Mouse (Mus musculus) left cerebral cortex, postnatal 25 days (tissue): ENCODE measurements around the gene Abracl. TPM values are rescaled to one million over a fixed set of nuclear protein-coding genes. Genes with fewer than 3 reads are reported as not detected.
A peak's percentile ranks its signal among the peaks of the same experiment; 100 is the strongest.

Source experiments
- DNase-seq, 2 experiments: peaks; one replicate each; pipeline ENCODE4 v3.0.0; 2022; ENCODE audit warnings: low spot score in 2 of 2, mixed read lengths in 1 of 2
- intact Hi-C: fragments of 180-260 bp; cut with DNase I; formaldehyde crosslinking; loops from one replicate; pipeline ENCODE4 v1.15.1; 2025
- total RNA-seq, 2 experiments: library from RNA; stranded (reverse); gene quantifications; 2 replicates each; pipeline ENCODE4 v1.2.3; 2021

Gene Abracl
- 10 to 100 TPM; 13.3 to 15.0 TPM for total RNA-seq

GRCm38 (mm10) chr10:18022741-18023347 is at the start of gene Abracl:
Gene Abracl (minus strand): TSS chr10:18023288.
- DNase-seq: peak; percentile 49 to 76
- intact Hi-C loops: loop anchor here (2.0 to 5.0 kb wide), 3 partner anchors 32 to 121 kb away; partner anchors contain the start of genes Heca and Reps1

GRCm38 (mm10) chr10:18072871-18073270 is 49.8 kb upstream of the Abracl start:
- intact Hi-C loops: no loop called here
- no peak for DNase-seq

- intact Hi-C loops: no loop called here
- DNase-seq: no peak
These were observed 47.5 kb upstream of the Abracl start for GRCm38 (mm10) chr10:18070616-18071015.

- peak; percentile 61 to 86 for DNase-seq
- intact Hi-C loops: no loop called here
These were observed 47.1 kb upstream of the Abracl start for GRCm38 (mm10) chr10:18070144-18070543.

GRCm38 (mm10) chr10:18069576-18069975 is 46.5 kb upstream of the Abracl start:
- no peak for DNase-seq
- intact Hi-C loops: no loop called here

GRCm38 (mm10) chr10:18068880-18069279 is 45.8 kb upstream of the Abracl start:
- intact Hi-C loops: no loop called here
- no peak for DNase-seq

GRCm38 (mm10) chr10:18067761-18068446 is 44.8 kb upstream of the Abracl start:
- DNase-seq: no peak
- intact Hi-C loops: no loop called here

- no peak for DNase-seq
These were observed 42.9 kb upstream of the Abracl start for GRCm38 (mm10) chr10:18066031-18066439.

GRCm38 (mm10) chr10:18064606-18065228 is 41.6 kb upstream of the Abracl start:
- intact Hi-C loops: no loop called here
- no peak for DNase-seq

More at GRCm38 (mm10) chr10:18066031-18066439, 42.9 kb upstream of the Abracl start:
- intact Hi-C loops: no loop called here

GRCm38 (mm10) chr10:18061533-18061932 is 38.4 kb upstream of the Abracl start:
- intact Hi-C loops: no loop called here

GRCm38 (mm10) chr10:18060778-18061177 is 37.7 kb upstream of the Abracl start:
- intact Hi-C loops: no loop called here

More at GRCm38 (mm10) chr10:18061533-18061932, 38.4 kb upstream of the Abracl start:
- DNase-seq: no peak

GRCm38 (mm10) chr10:18059807-18060206 is 36.7 kb upstream of the Abracl start:
- intact Hi-C loops: loop anchor here (5.0 to 10.0 kb wide), 2 partner anchors 42 to 325 kb away; no protein-coding TSS in a partner anchor

More at GRCm38 (mm10) chr10:18060778-18061177, 37.7 kb upstream of the Abracl start:
- no peak for DNase-seq

GRCm38 (mm10) chr10:18058681-18059338 is 35.7 kb upstream of the Abracl start:
- intact Hi-C loops: loop anchor here (5.0 to 10.0 kb wide), 2 partner anchors 43 to 324 kb away; no protein-coding TSS in a partner anchor
- no peak for DNase-seq

More at GRCm38 (mm10) chr10:18059807-18060206, 36.7 kb upstream of the Abracl start:
- DNase-seq: no peak

GRCm38 (mm10) chr10:18056391-18056745 is 33.3 kb upstream of the Abracl start:
- intact Hi-C loops: loop anchor here (5.0 to 10.0 kb wide), 2 partner anchors 46 to 322 kb away; no protein-coding TSS in a partner anchor
- DNase-seq: no peak

- peak in 1 of 2 experiments; percentile 42 for DNase-seq
- intact Hi-C loops: loop anchor here (1.0 to 10.0 kb wide), 4 partner anchors 33 to 321 kb away; partner anchors contain the start of gene Abracl
These were observed 32.8 kb upstream of the Abracl start, which contains the start of gene Reps1 for GRCm38 (mm10) chr10:18055696-18056390. Gene Reps1 (plus strand): TSS chr10:18055861.

- DNase-seq: peak; percentile 84 to 87
- intact Hi-C loops: loop anchor here (1.0 to 10.0 kb wide), 4 partner anchors 32 to 320 kb away; partner anchors contain the start of gene Abracl
These were observed 32.1 kb upstream of the Abracl start for GRCm38 (mm10) chr10:18055009-18055695.

GRCm38 (mm10) chr10:18047380-18048146 is 24.5 kb upstream of the Abracl start:
- intact Hi-C loops: no loop called here
- no peak for DNase-seq

- intact Hi-C loops: no loop called here
- DNase-seq: no peak
These were observed 23.3 kb upstream of the Abracl start for GRCm38 (mm10) chr10:18046380-18046779.
